Mouse (Mus musculus) stomach, postnatal 0 days (tissue): Measurements from ENCODE around the gene Eif6. TPM values are rescaled to one million over a fixed set of nuclear protein-coding genes. Genes with fewer than 3 reads are reported as not detected.
"Not testable (repeated sequence)": the region's sequence is repeated elsewhere in the genome, so short reads cannot be mapped to it uniquely, and the experiment has no call there.

Experiments
- ATAC-seq: fragments of 200-750 bp; cut with Nextera tagmentation; 2 replicates; pipeline ENCODE4 v1.8.0; 2017; ENCODE audit not compliant: low FRiP score, low TSS enrichment
- DNase-seq: peaks from one replicate; pipeline ENCODE4 v3.0.0-alpha.2; 2016; ENCODE audit warnings: low spot score
- H3K27ac ChIP-seq: fragments of 300-500 bp; sonication (generic); replicated peaks from 2 replicates; pipeline ENCODE4 v1.5.1; 2014; ENCODE audit warnings: mild to moderate bottlenecking, control low read depth
- H3K27me3 ChIP-seq: fragments of 300-500 bp; sonication (generic); 2 replicates; pipeline ENCODE4 v1.6.1; 2014; ENCODE audit warnings: low read length; ENCODE audit not compliant: control insufficient read depth, insufficient read depth
- H3K36me3 ChIP-seq: fragments of 300-500 bp; sonication (generic); 2 replicates; pipeline ENCODE4 v1.6.1; 2014; ENCODE audit warnings: low read length, mixed read lengths; ENCODE audit not compliant: control insufficient read depth, insufficient read depth
- H3K4me1 ChIP-seq: fragments of 300-500 bp; sonication (generic); replicated peaks from 2 replicates; pipeline ENCODE4 v1.6.1; 2014; ENCODE audit warnings: antibody characterized with exemption; ENCODE audit not compliant: control insufficient read depth, insufficient read depth
- H3K4me2 ChIP-seq: fragments of 300-500 bp; sonication (generic); replicated peaks from 2 replicates; pipeline ENCODE4 v1.6.1; 2014; ENCODE audit warnings: low read depth, mild to moderate bottlenecking, control low read depth, moderate library complexity
- H3K4me3 ChIP-seq: fragments of 300-500 bp; sonication (generic); 2 replicates; pipeline ENCODE4 v1.5.1; 2014; ENCODE audit warnings: low read depth, low read length, control low read depth
- H3K9ac ChIP-seq: fragments of 300-500 bp; sonication (generic); 2 replicates; pipeline ENCODE4 v1.6.1; 2014; ENCODE audit warnings: mild to moderate bottlenecking, low read length, control low read depth, mixed read lengths
- H3K9me3 ChIP-seq: fragments of 300-500 bp; sonication (generic); 2 replicates; pipeline ENCODE4 v1.6.1; 2016; ENCODE audit warnings: low read length; ENCODE audit not compliant: control insufficient read depth
- CTCF ChIP-seq: IDR thresholded peaks from 2 replicates; pipeline ENCODE4 v1.5.1; 2016; ENCODE audit warnings: antibody characterized with exemption, low read depth, mild to moderate bottlenecking, moderate library complexity
- EP300 ChIP-seq: optimal IDR thresholded peaks from 2 replicates; pipeline ENCODE3; 2016; ENCODE audit warnings: antibody characterized with exemption
- WGBS: fragments of 180-500 bp; shearing (Covaris S2); extraction: QIAGEN DNeasy Blood & Tissue Kit; methylation state at CpG from one replicate; pipeline ENCODE4 v1.1.7; 2014; 5-methylcytosine and 5-hydroxymethylcytosine counted together
- polyA plus RNA-seq: library from polyadenylated mRNA; unstranded; fragments of >200 nt; fragmentation: Nextera tagmentation; extraction: Ambion mirVana; gene quantifications from 2 replicates; pipeline ENCODE4 v1.2.1, GENCODE M21; 2015

Eif6 gene
- polyA plus RNA-seq, 1 experiment from 2014 or later, result 310 TPM

GRCm38 (mm10) chr2:155834732-155835131 is 8.0 kb upstream of the Eif6 start, which contains the start of gene Fam83c:
Gene Fam83c (minus strand): TSS chr2:155834854.
- peak; percentile 69 for ATAC-seq
- DNase-seq, result peak; percentile 76
- H3K27me3 ChIP-seq, result no peaks in the 10 kb centered on the region
- WGBS, result 41% methylated on average over 9 of the region's 9 CpGs
- TF ChIP-seq EP300 (no peak), CTCF (no peak)
- no peaks in the 10 kb centered on the region for H3K4me1 ChIP-seq
- H3K36me3 ChIP-seq, result no peaks in the 10 kb centered on the region
- peak within 1 kb of the TSS; percentile 67 for H3K27ac ChIP-seq
- H3K4me3 ChIP-seq, result peak within 1 kb of the TSS; percentile 29
- peak within 1 kb of the TSS; percentile 49 for H3K4me2 ChIP-seq
- H3K9me3 ChIP-seq, result no peaks in the 10 kb centered on the region
- peak within 1 kb of the TSS; percentile 53 for H3K9ac ChIP-seq

DNA sequence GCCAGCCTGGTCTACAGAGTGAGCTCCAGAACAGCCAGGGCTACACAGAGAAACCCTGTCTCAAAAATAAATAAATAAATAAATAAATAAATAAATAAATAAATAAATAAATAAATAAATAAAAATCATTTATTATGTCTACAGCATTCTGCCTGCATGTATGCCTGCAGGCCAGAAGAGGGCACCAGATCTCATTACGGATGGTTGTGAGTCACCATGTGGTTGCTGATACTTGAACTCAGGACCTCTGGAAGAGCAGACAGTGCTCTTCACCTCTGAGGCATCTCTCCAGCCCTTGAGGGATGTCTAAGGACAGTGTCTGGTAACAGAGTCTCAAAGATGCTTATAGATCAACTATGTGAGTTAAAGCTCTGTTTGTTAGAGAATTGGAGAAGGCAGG is 5.4 kb upstream of the Eif6 start:
- H3K4me3 ChIP-seq, DNase-seq, H3K4me1 ChIP-seq, H3K36me3 ChIP-seq, H3K27me3 ChIP-seq, H3K27ac ChIP-seq, H3K9ac ChIP-seq, ATAC-seq, H3K9me3 ChIP-seq, H3K4me2 ChIP-seq: not testable (repeated sequence)
- WGBS, result 71% methylated on average over 1 of the region's 1 CpGs
- peak; percentile 59 for TF ChIP-seq CTCF

DNA sequence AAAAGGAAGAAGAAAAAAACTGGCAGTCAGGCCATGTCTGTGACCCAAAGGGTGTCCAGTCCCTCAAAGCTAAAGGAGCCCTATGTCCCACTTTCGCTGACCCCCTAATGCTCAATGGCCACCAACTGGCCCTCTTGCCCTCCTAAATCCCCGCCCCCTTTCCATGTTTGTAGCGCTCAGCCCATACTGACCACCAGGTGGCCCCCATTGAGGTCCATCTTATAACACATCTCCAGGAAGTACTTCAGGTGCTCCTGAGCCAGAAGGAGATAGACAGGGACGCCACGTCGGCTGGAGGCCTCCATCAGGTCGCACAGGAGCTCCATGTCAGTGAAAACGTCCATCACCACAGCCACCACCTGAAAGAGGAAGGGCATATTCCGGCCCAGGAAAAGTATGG is 4.6 kb upstream of the Eif6 start:
- TF ChIP-seq CTCF, result peak; percentile 58
- no peak for TF ChIP-seq EP300
- no peaks in the 10 kb centered on the region for H3K4me1 ChIP-seq
- H3K4me3 ChIP-seq, result no peak overlapping the region
- no peaks in the 10 kb centered on the region for H3K9me3 ChIP-seq
- H3K9ac ChIP-seq, result no peak overlapping the region
- DNase-seq (no peak), ATAC-seq (no peak)
- H3K27ac ChIP-seq, result no peak overlapping the region
- 55% methylated on average over 9 of the region's 9 CpGs for WGBS
- H3K27me3 ChIP-seq, result no peaks in the 10 kb centered on the region
- no peaks in the 10 kb centered on the region for H3K36me3 ChIP-seq
- H3K4me2 ChIP-seq, result no peak overlapping the region

DNA sequence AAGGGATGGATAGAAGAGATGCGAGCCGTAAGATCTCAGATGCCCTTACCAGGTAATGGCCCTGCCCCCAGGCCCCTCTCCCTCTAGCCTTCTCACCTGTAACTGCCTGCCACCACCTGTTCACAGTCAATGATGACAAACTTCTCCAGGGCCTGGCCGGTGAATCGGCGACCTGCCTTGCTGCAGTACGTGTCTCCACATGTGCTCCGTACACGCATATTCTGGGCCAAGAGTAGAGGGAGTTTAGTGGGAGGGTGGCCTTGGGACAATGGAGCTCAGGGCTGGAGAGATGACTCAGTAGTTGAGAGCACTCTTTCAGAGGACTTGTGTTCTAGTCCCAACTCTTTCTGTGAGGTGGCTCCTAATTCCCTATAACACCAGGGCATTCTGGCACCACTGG is 4.1 kb upstream of the Eif6 start:
- ATAC-seq (no peak), DNase-seq (no peak)
- H3K9ac ChIP-seq, result no peak overlapping the region
- WGBS, result 74% methylated on average over 8 of the region's 8 CpGs
- no peak overlapping the region for H3K4me2 ChIP-seq
- no peaks in the 10 kb centered on the region for H3K36me3 ChIP-seq
- TF ChIP-seq CTCF (no peak), EP300 (no peak)
- H3K9me3 ChIP-seq, result no peaks in the 10 kb centered on the region
- H3K27ac ChIP-seq, result no peak overlapping the region
- no peak overlapping the region for H3K4me3 ChIP-seq
- H3K4me1 ChIP-seq, result no peaks in the 10 kb centered on the region
- H3K27me3 ChIP-seq, result no peaks in the 10 kb centered on the region

- TF ChIP-seq CTCF (no peak), EP300 (no peak)
- Histone ChIP-seq H3K27me3 (no peaks in the 10 kb centered on the region), H3K36me3 (peaks cover 11% of the 10 kb centered on the region), H3K9me3 (no peaks in the 10 kb centered on the region), H3K4me2 (peak overlapping the region; percentile 69), H3K27ac (peak overlapping the region; percentile 93), H3K9ac (peak overlapping the region; percentile 92), H3K4me3 (peak overlapping the region; percentile 64), H3K4me1 (0 out of 2 replicates have a peak, but pooled peaks cover 3% of the 10 kb centered on the region)
- WGBS, result under 1% methylated on average over 52 of the region's 52 CpGs
- ATAC-seq, result peak; percentile 29
- peak; percentile 66 for DNase-seq
These were observed 658 bp downstream of the Eif6 start for GRCm38 (mm10) chr2:155825904-155826629.

DNA sequence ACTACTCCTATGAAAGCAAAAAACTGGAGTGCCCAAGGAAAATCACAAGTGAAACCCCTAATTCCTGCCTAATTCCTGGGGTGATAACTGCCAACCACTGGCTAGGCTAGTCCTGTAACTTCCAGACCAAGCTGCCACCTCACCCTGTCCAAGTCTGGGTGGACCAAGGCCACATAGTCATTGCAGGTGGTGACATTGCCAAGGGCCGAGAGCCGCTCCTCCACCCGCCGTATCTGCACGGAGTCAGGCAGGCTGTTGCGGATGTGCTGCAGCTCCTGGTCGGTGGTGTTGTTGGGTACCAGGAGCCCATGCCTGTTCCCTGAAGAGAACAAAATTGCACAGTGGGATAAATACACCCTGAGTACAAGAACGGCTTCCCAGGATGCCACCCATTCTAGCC is 3.0 kb downstream of the Eif6 start:
- Histone ChIP-seq H3K4me1 (0 out of 2 replicates have a peak, but pooled peaks cover 7% of the 10 kb centered on the region), H3K9ac (no peak overlapping the region), H3K4me3 (no peak overlapping the region), H3K36me3 (peaks cover 11% of the 10 kb centered on the region), H3K27me3 (no peaks in the 10 kb centered on the region), H3K9me3 (no peaks in the 10 kb centered on the region), H3K4me2 (no peak overlapping the region), H3K27ac (no peak overlapping the region)
- no peak for DNase-seq
- 89% methylated on average over 8 of the region's 8 CpGs for WGBS
- no peak for ATAC-seq
- no peak for TF ChIP-seq EP300
- no peak for TF ChIP-seq CTCF
